Mouse (Mus musculus) liver, embryonic 16.5 days (tissue): ENCODE results near the gene Mlana. TPM values are rescaled to one million over a fixed set of nuclear protein-coding genes. Genes with fewer than 3 reads are reported as not detected.

Source experiments
- ATAC-seq: fragments of 200-750 bp; cut with Nextera tagmentation; 2 replicates; pipeline ENCODE4 v1.8.0; 2017; ENCODE audit warnings: low read depth, mild to moderate bottlenecking, moderate number of reproducible peaks, moderate library complexity
- H3K27ac ChIP-seq: fragments of 300-500 bp; sonication (generic); 2 replicates; pipeline ENCODE4 v1.5.1; 2014; ENCODE audit warnings: mild to moderate bottlenecking, low read length
- H3K27me3 ChIP-seq: fragments of 300-500 bp; sonication (generic); 2 replicates; pipeline ENCODE4 v1.6.1; 2014; ENCODE audit warnings: low read depth, low read length, mixed read lengths; ENCODE audit not compliant: control insufficient read depth, insufficient read depth
- H3K36me3 ChIP-seq: fragments of 300-500 bp; sonication (generic); 2 replicates; pipeline ENCODE4 v1.6.1; 2014; ENCODE audit warnings: mild to moderate bottlenecking; ENCODE audit not compliant: control insufficient read depth, insufficient read depth
- H3K4me1 ChIP-seq: fragments of 300-500 bp; sonication (generic); 2 replicates; pipeline ENCODE4 v1.6.1; 2014; ENCODE audit warnings: low read depth, low read length, mixed read lengths; ENCODE audit not compliant: control insufficient read depth
- H3K4me2 ChIP-seq: fragments of 300-500 bp; sonication (generic); 2 replicates; pipeline ENCODE4 v1.6.1; 2014; ENCODE audit warnings: low read depth, low read length, mixed read lengths
- H3K4me3 ChIP-seq: fragments of 300-500 bp; sonication (generic); 2 replicates; pipeline ENCODE4 v1.5.1; 2014; ENCODE audit warnings: low read depth, mild to moderate bottlenecking, low read length
- H3K9ac ChIP-seq: fragments of 300-500 bp; sonication (generic); 2 replicates; pipeline ENCODE4 v1.6.1; 2014; ENCODE audit warnings: low read depth, low read length
- H3K9me3 ChIP-seq: fragments of 300-500 bp; sonication (generic); replicated peaks from 2 replicates; pipeline ENCODE4 v1.6.1; 2016; ENCODE audit warnings: low read length; ENCODE audit not compliant: control insufficient read depth
- WGBS: fragments of 180-500 bp; shearing (Covaris S2); extraction: QIAGEN DNeasy Blood & Tissue Kit; methylation state at CpG from one replicate; pipeline ENCODE4 v1.1.7; 2014; ENCODE audit not compliant: insufficient replicate concordance; 5-methylcytosine and 5-hydroxymethylcytosine counted together
- polyA plus RNA-seq: library from polyadenylated mRNA; unstranded; fragments of >200 nt; fragmentation: Nextera tagmentation; extraction: Ambion mirVana; gene quantifications from 2 replicates; pipeline ENCODE4 v1.2.1, GENCODE M21; 2015

Mlana gene
- polyA plus RNA-seq, 1 experiment from 2014 or later, result not detected

GRCm38 (mm10) chr19:29709461-29709860 lies 11.8 kb downstream of the Mlana start:
- no peaks in the 10 kb centered on the region for H3K4me1 ChIP-seq
- ATAC-seq, result no peak

GRCm38 (mm10) chr19:29713451-29713850 lies 15.8 kb downstream of the Mlana start:
- Histone ChIP-seq H3K27ac (no peak overlapping the region), H3K9me3 (no peaks in the 10 kb centered on the region), H3K36me3 (peaks cover 12% of the 10 kb centered on the region), H3K9ac (no peak overlapping the region), H3K4me1 (no peaks in the 10 kb centered on the region), H3K4me2 (no peak overlapping the region), H3K27me3 (no peaks in the 10 kb centered on the region), H3K4me3 (no peak overlapping the region)
- no peak for ATAC-seq
- WGBS, result 70% methylated on average over 4 of the region's 4 CpGs

More at GRCm38 (mm10) chr19:29709461-29709860, 11.8 kb downstream of the Mlana start:
- Histone ChIP-seq H3K9ac (no peak overlapping the region), H3K4me3 (no peak overlapping the region), H3K4me2 (no peak overlapping the region), H3K27me3 (no peaks in the 10 kb centered on the region), H3K36me3 (no peaks in the 10 kb centered on the region), H3K9me3 (no peaks in the 10 kb centered on the region), H3K27ac (no peak overlapping the region)
- WGBS, result 74% methylated on average over 3 of the region's 3 CpGs

- Histone ChIP-seq H3K4me1 (no peaks in the 10 kb centered on the region), H3K9me3 (no peaks in the 10 kb centered on the region), H3K27ac (no peak overlapping the region), H3K36me3 (peaks cover 20% of the 10 kb centered on the region), H3K4me3 (no peak overlapping the region), H3K9ac (no peak overlapping the region), H3K27me3 (no peaks in the 10 kb centered on the region), H3K4me2 (no peak overlapping the region)
- no peak for ATAC-seq
- 71% methylated on average over 3 of the region's 3 CpGs for WGBS
Observed at GRCm38 (mm10) chr19:29717854-29718253, 20.2 kb downstream of the Mlana start.

GRCm38 (mm10) chr19:29718476-29718875 lies 20.9 kb downstream of the Mlana start:
- H3K9me3 ChIP-seq, result no peaks in the 10 kb centered on the region
- H3K4me2 ChIP-seq, result no peak overlapping the region
- H3K27me3 ChIP-seq, result no peaks in the 10 kb centered on the region
- H3K36me3 ChIP-seq, result peaks cover 20% of the 10 kb centered on the region
- no peaks in the 10 kb centered on the region for H3K4me1 ChIP-seq
- H3K27ac ChIP-seq, result no peak overlapping the region
- H3K9ac ChIP-seq, result no peak overlapping the region
- no peak for ATAC-seq
- WGBS, result 87% methylated on average over 3 of the region's 3 CpGs
- H3K4me3 ChIP-seq, result no peak overlapping the region

GRCm38 (mm10) chr19:29735421-29735820 lies 37.8 kb downstream of the Mlana start:
- Histone ChIP-seq H3K9ac (no peak overlapping the region), H3K4me3 (no peak overlapping the region), H3K4me1 (no peaks in the 10 kb centered on the region), H3K27me3 (no peaks in the 10 kb centered on the region), H3K4me2 (no peak overlapping the region), H3K9me3 (no peaks in the 10 kb centered on the region), H3K36me3 (no peaks in the 10 kb centered on the region), H3K27ac (no peak overlapping the region)
- 82% methylated on average over 3 of the region's 3 CpGs for WGBS
- ATAC-seq, result no peak

- ATAC-seq, result no peak
- H3K4me2 ChIP-seq, result no peak overlapping the region
- no peak overlapping the region for H3K4me3 ChIP-seq
- no peaks in the 10 kb centered on the region for H3K27me3 ChIP-seq
- H3K4me1 ChIP-seq, result no peaks in the 10 kb centered on the region
- no peaks in the 10 kb centered on the region for H3K9me3 ChIP-seq
- 79% methylated on average over 2 of the region's 2 CpGs for WGBS
- H3K27ac ChIP-seq, result no peak overlapping the region
- no peak overlapping the region for H3K9ac ChIP-seq
- H3K36me3 ChIP-seq, result no peaks in the 10 kb centered on the region
Observed at GRCm38 (mm10) chr19:29739608-29740007, 42.0 kb downstream of the Mlana start.

GRCm38 (mm10) chr19:29740661-29741060 lies 43.0 kb downstream of the Mlana start:
- ATAC-seq, result no peak
- Histone ChIP-seq H3K9ac (no peak overlapping the region), H3K4me2 (no peak overlapping the region), H3K4me1 (no peaks in the 10 kb centered on the region), H3K27ac (no peak overlapping the region), H3K9me3 (no peaks in the 10 kb centered on the region), H3K36me3 (no peaks in the 10 kb centered on the region), H3K27me3 (no peaks in the 10 kb centered on the region), H3K4me3 (no peak overlapping the region)
- 56% methylated on average over 1 of the region's 1 CpGs for WGBS

GRCm38 (mm10) chr19:29743531-29743930 lies 45.9 kb downstream of the Mlana start:
- 67% methylated on average over 5 of the region's 5 CpGs for WGBS
- H3K4me2 ChIP-seq, result no peak overlapping the region
- no peak for ATAC-seq
- H3K4me1 ChIP-seq, result no peaks in the 10 kb centered on the region
- no peaks in the 10 kb centered on the region for H3K9me3 ChIP-seq
- H3K36me3 ChIP-seq, result no peaks in the 10 kb centered on the region
- no peak overlapping the region for H3K27ac ChIP-seq
- H3K4me3 ChIP-seq, result no peak overlapping the region
- no peak overlapping the region for H3K9ac ChIP-seq
- H3K27me3 ChIP-seq, result no peaks in the 10 kb centered on the region

GRCm38 (mm10) chr19:29750994-29751393 lies 53.4 kb downstream of the Mlana start:
- H3K4me2 ChIP-seq, result no peak overlapping the region
- no peak overlapping the region for H3K9ac ChIP-seq
- H3K27me3 ChIP-seq, result no peaks in the 10 kb centered on the region
- H3K9me3 ChIP-seq, result no peaks in the 10 kb centered on the region
- no peaks in the 10 kb centered on the region; the same call in 1 of the 2 replicates for H3K36me3 ChIP-seq
- no peak for ATAC-seq
- H3K27ac ChIP-seq, result no peak overlapping the region
- H3K4me3 ChIP-seq, result no peak overlapping the region
- 74% methylated on average over 3 of the region's 3 CpGs for WGBS
- H3K4me1 ChIP-seq, result no peaks in the 10 kb centered on the region
